Mouse (Mus musculus) T-helper 2 cell (primary cell): Measurements from ENCODE around the gene Auts2.

Experiments used
- in situ Hi-C: fragments of 300-600 bp; cut with MboI, MseI; formaldehyde crosslinking; loops from one replicate; pipeline ENCODE4 v1.15.1; 2025; ENCODE audit warnings: high pct_unique_total_duplicates

The Auts2 gene

DNA sequence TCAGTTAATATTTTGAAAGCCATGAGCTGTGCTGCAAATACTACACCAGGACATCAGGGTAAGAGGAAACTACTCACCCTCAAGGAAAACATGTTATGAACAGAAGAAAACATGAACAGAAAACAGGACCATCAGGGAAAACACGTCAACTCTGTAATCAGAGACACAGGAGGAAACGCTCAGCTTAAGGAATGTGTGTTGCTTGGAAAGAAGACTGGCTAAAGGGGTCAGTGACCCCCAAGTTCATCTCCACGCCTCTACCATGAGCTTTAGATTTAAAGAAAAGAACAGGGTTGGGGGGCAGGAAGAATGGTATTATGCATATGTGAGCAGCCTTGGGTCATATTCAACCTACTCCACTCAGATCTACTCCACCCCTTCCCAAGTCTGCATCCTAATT, 356.5 kb downstream of the Auts2 start:
- in situ Hi-C loops, result no loop called here

GRCm38 (mm10) chr5:132186221-132186620, 356.9 kb downstream of the Auts2 start:
- in situ Hi-C loops, result no loop called here

DNA sequence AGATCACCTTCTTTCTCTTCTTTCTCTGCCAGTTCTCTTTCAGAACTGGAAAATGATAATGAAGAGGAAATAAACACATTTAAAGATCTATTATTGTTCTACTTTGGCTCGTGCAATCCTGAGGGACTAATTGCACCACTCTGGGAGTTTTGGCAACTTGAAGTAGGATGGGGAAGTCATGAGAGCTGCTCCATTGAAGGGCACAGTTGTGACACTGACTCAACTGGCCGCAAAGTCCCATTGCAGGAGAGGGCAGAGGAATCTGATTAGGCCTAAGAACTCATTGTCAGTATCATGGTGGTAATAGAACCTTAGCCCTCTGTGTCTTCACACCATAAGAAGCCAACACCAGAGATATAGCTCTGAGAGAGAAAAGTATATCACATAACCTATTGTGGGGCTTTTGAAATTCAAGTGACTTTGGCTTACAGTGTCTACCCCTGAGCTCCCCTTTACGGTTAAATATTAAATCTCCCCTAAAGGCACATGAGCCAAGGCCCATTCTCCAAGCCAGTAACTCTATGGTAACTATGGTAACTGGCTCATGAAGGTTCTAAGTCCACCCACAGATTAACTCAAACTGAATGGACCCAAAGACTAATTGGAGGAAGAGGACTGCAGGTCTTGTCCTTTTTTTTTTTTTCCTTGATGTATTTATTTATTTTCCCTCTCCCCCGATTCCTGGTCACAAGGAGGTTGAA, 358.6 kb downstream of the Auts2 start:
- in situ Hi-C loops, result no loop called here

DNA sequence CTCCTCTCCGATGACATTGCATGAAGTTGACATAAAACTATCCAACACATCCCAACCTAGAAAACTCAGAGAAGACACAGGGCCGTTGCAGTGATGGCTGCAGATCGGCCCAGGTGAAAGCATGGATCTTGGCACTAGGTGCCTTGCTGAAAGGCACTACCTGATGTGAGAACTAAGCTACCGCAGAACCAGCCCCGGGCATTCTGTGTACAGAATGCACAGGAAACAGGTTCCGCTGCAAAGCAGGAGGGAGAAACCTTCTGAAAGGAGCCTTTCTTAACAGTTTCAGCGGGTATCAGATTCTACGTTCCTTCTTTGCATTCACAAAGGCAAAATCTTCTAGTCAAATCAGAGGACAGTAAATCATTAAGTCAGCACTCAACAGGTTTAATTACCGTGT, 361.1 kb downstream of the Auts2 start:
- in situ Hi-C loops, result no loop called here

DNA sequence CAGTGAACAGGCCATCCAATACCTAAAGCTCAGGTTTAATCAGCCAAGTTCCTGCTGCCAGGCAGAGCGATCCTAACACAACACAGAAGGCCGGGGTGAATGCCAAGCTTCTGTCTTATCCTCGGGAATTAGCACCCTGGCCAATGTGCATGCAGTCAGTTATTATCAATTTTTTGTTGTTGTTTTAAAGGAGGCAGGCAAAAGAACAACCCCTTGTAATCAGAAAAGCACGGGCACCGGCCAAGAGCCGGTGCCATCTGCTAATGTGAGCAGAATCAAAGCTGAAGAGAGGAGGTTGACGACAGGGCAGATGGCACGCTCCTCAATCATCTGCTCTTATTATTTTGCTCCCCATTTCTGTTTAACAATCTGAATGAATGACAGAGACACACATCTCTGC, 373.1 kb downstream of the Auts2 start:
- in situ Hi-C loops, result no loop called here

GRCm38 (mm10) chr5:132168805-132169204, 374.3 kb downstream of the Auts2 start:
- in situ Hi-C loops, result no loop called here

- in situ Hi-C loops, result no loop called here
Measured at GRCm38 (mm10) chr5:132168224-132168623, 374.9 kb downstream of the Auts2 start.

GRCm38 (mm10) chr5:132166559-132166958, 376.6 kb downstream of the Auts2 start:
- in situ Hi-C loops, result no loop called here

DNA sequence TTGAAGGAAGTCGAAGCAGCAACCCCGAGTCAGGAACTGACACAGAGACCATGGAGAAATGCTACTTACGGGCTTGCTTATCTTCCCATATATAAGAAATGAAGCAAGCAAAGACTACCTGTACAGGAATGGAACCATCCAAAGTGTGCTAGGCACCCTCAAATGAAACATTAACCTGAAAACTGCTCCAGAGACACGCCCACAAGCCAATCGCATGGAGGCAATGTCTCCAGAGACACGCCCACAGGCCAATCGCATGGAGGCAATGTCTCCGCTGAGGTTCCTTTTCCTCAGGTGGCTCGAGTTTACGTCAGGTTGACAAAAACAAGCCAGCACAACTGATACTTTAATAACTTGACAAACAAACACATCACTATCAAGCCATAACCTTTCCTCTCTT, 379.2 kb downstream of the Auts2 start:
- in situ Hi-C loops, result no loop called here

DNA sequence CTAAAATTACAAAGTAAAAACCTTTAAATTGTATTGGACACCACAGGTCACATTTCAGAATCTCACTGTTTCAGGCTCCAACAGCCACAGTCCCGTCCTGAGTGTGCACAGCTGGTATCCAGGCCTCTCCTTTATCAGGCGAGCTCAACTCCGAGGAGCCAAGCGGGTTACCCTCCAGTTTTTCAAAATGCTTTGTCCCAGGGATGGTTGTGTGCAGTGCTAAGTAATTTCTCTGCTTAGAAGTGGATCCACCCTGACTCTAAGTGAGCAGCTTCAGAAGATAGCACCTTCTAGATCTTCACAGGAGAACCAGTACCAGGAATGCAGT, 381.0 kb downstream of the Auts2 start:
- in situ Hi-C loops, result no loop called here

DNA sequence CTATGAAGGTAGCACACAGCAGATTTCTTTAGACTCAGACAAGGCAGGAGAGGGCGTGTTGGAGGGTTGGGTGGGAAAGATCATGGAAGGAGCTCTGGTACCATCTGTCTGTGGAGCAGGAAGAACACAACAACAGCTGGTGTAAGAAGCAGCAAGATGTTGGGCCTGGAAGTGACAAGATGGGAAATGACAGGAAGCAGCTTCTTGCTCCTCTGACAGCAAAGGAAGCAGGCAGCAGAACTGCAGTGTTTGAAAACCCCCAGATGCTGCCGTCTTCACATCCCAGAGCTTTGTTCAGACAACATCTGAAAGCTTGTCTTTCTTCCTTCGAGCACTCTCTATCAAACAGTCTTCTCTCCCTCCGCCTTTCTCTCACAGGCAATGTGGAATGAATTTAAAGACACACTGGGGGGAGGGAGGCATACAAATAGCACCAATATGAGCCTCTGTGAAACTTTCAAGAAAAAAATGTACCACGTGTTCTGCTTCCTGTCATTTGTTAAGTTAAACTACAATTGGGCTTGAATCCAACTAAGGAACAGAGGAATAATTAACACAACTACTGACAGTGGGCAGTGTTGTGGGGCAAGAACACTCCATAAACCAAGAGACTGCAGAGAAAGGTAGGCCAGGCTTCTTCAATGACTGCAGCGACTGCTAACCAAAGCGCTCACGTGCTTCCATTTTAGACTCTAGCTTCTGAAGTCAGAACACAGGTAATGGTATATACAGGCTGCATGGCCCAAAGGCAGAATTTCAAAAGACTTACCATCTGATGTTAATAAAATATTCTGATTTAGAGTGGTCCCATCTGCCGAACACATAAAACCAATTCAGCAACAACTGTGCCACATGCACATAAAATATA, 381.6 kb downstream of the Auts2 start:
- in situ Hi-C loops, result no loop called here

DNA sequence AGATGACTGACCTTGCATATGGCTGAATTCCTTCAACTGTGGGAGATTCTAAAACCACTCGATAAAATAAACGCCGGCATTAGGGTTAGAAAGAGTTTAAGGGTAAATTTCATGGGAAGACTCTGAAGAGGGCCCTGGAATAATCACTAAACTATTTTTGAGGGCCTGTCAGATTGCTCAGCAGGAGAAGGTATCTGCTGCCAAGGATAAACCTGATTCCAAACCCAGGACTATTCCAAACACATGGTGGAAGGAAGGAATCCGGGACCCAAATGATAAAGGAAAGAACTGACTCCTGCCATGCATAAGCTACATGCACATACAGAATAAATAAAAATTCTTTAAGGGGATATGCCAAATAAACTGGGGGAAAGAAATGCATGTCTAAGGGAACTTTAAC, 399.0 kb downstream of the Auts2 start:
- in situ Hi-C loops, result no loop called here

DNA sequence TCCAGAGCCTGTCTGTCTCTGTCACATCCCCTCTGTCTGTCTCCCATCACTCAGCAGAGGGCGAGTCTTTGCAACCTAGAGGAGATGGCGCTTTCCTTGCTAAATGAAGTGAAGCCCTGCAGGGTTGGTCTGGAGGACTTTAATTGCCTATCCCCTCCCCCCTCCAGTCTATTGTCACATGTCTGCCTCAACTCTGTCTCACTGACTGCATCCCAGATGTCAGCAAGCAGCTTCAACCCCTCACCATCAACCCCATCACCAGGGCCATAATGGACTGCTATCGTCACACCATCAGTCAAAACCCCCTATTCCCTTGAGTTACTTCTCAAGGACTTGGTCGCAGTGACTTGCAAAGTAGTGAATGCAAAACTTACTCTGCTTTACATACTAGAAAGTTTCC, 402.3 kb downstream of the Auts2 start:
- in situ Hi-C loops, result no loop called here

- in situ Hi-C loops, result no loop called here
Measured at GRCm38 (mm10) chr5:132135941-132136663, 407.0 kb downstream of the Auts2 start.

DNA sequence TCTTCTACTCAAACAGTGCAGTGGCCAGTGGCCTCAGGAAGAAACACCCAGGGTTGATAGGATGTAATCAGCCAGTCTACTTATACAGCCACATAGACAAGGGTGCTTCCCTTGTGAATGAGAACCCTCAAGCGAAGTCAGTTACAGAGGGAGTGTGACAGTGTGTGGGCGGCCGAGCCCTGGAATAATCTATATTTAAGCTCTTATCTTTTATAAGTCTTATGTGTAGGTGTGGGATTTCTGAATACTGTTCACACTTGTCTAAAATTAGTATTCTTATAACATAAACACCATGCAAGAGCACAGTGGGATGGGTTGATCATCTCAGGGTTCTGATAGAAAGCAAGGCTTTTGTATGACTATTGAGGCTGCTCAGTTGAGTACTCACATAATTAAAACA, 411.2 kb downstream of the Auts2 start:
- in situ Hi-C loops, result no loop called here

GRCm38 (mm10) chr5:132130577-132130976, 412.6 kb downstream of the Auts2 start:
- in situ Hi-C loops, result no loop called here

GRCm38 (mm10) chr5:132126626-132127025, 416.5 kb downstream of the Auts2 start:
- in situ Hi-C loops, result no loop called here

DNA sequence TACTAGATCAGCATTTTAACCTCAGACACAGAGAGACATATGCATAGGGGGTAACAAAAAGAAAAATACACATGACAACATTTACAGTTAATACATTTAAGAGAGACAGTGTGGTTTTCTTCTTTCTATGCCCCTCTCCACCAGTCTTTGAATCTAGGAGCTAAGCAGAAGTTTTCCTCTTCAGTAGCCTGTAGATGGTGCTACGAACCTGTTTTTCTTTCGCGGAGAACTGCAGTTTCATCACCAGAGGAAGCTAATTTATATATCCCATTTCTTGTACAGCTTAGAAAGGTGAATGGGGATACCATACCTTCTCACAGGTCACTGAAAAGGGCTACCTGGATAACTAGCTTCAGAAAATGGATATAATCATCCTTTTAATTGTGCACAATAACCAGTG, 427.5 kb downstream of the Auts2 start:
- in situ Hi-C loops, result loop anchor here (25.0 kb wide), 1 partner anchor 347 kb away; no protein-coding TSS in a partner anchor

DNA sequence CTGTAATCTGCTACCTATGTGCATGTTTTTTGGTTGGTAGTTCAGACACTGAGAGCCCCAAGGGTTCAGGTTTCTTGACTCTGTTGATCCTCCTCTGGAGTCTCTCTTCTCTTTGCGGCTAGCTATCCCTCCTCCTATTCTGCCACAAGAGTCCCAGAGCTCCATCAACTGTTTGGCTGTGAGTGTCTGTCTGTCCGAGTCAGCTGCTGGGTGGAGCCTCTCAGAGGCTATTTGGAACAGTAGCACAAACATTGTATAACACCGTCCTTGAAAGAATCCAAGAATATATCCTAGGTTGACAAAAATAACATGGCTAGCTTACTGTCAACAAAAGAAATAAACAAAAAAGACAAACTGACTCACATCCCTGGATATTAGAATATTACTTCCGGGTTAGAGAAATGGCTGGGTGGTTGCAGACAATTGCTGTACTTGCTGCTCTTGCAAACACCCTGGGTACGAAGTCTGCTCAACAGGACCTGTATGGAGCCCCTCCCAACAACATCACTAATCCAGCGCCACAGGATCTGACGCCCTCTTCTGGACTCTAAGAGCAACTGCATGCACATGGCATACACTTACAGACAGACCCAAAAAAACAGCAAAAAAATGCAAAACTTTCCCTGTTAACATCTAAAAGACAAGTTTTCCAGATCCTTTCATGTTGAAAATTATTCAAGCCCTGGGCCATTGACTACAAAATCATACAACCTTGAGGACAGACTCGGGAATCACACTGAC, 428.4 kb downstream of the Auts2 start:
- in situ Hi-C loops, result loop anchor here (25.0 kb wide), 1 partner anchor 348 kb away; no protein-coding TSS in a partner anchor

GRCm38 (mm10) chr5:132113480-132113879, 429.7 kb downstream of the Auts2 start:
- in situ Hi-C loops, result loop anchor here (25.0 kb wide), 1 partner anchor 349 kb away; no protein-coding TSS in a partner anchor

- in situ Hi-C loops, result loop anchor here (25.0 kb wide), 1 partner anchor 350 kb away; no protein-coding TSS in a partner anchor
Measured at GRCm38 (mm10) chr5:132112666-132113065, 430.5 kb downstream of the Auts2 start.
